Mouse (Mus musculus) megakaryocyte-erythroid progenitor cell, adult 5-6 weeks (primary cell): ENCODE measurements around the gene Ces1f. TPM values are rescaled to one million over a fixed set of nuclear protein-coding genes. Genes with fewer than 3 reads are reported as not detected.

Experiments
- ATAC-seq: replicated peaks from 2 replicates; pipeline ENCODE4 v1.8.0; 2016; ENCODE audit warnings: mild to moderate bottlenecking, inconsistent platforms; ENCODE audit not compliant: severe bottlenecking, poor library complexity, low FRiP score, low TSS enrichment
- total RNA-seq, 2 experiments: library from RNA; stranded (forward) in 1 of 2; stranded (reverse) in 1 of 2; fragments of 200-1000, 215-1000 nt in 1 of 2; fragments of >200 nt in 1 of 2; fragmentation: Nextera tagmentation in 1 of 2; gene quantifications; 2 replicates each; pipeline ENCODE4 v1.2.3; 2014 to 2017

The Ces1f gene
- total RNA-seq, 2 experiments from 2014 or later, result not detected

- no peak for ATAC-seq
Observed at GRCm38 (mm10) chr8:93217867-93218266, 61.7 kb downstream of the Ces1f start.

- ATAC-seq, result no peak
Observed at GRCm38 (mm10) chr8:93217375-93217774, 62.2 kb downstream of the Ces1f start.

- ATAC-seq, result no peak
Observed at GRCm38 (mm10) chr8:93211091-93211490, 68.5 kb downstream of the Ces1f start.

Other genes starting within 250 kb of the Ces1f start
- not detected in 2 replicates for gene Ces1a, start 231.6 kb downstream of the Ces1f start, total RNA-seq (2014; fragmentation: Nextera tagmentation)
- gene Ces1a, start 231.6 kb downstream of the Ces1f start, total RNA-seq (2017), result not detected in 2 replicates
- not detected in 2 replicates for gene Ces1b, start 199.7 kb downstream of the Ces1f start, total RNA-seq (2014; fragmentation: Nextera tagmentation)
- gene Ces1b, start 199.7 kb downstream of the Ces1f start, total RNA-seq (2017), result not detected in 2 replicates
- not detected in 2 replicates for gene Ces1c, start 148.5 kb downstream of the Ces1f start, total RNA-seq (2014; fragmentation: Nextera tagmentation)
- not detected in 2 replicates for gene Ces1c, start 148.5 kb downstream of the Ces1f start, total RNA-seq (2017)
- gene Ces1d, start 81.9 kb downstream of the Ces1f start, total RNA-seq (2014; fragmentation: Nextera tagmentation), result not detected in 2 replicates
- gene Ces1d, start 81.9 kb downstream of the Ces1f start, total RNA-seq (2017), result not detected in 2 replicates
- not detected in 2 replicates for gene Ces1e, start 50.1 kb downstream of the Ces1f start, total RNA-seq (2014; fragmentation: Nextera tagmentation)
- not detected in 2 replicates for gene Ces1e, start 50.1 kb downstream of the Ces1f start, total RNA-seq (2017)
- gene Ces1g, start 57.6 kb upstream of the Ces1f start, total RNA-seq (2014; fragmentation: Nextera tagmentation), result not detected in 2 replicates
- gene Ces1g, start 57.6 kb upstream of the Ces1f start, total RNA-seq (2017), result not detected in 2 replicates
- gene Ces1h, start 100.0 kb upstream of the Ces1f start, total RNA-seq (2014; fragmentation: Nextera tagmentation), result not detected in 2 replicates
- gene Ces1h, start 100.0 kb upstream of the Ces1f start, total RNA-seq (2017), result not detected in 2 replicates